Mouse (Mus musculus) left cerebral cortex, adult 2 months (tissue): Measurements from ENCODE around the gene Cdkal1. TPM values are rescaled to one million over a fixed set of nuclear protein-coding genes. Genes with fewer than 3 reads are reported as not detected.

Experiments
- DNase-seq, 2 experiments: peaks; one replicate each; pipeline ENCODE4 v3.0.0; 2021 to 2022; ENCODE audit warnings: low spot score in 2 of 2, mixed read lengths in 1 of 2; ENCODE audit errors: extremely low spot score in 1 of 2
- H3K27ac ChIP-seq: fragments of 200-600 bp; 2 replicates; pipeline ENCODE4 v1.8.1; 2022
- H3K4me3 ChIP-seq: fragments of 200-600 bp; 2 replicates; pipeline ENCODE4 v1.8.1; 2022
- CTCF ChIP-seq: fragments of 200-600 bp; IDR thresholded peaks from 2 replicates; pipeline ENCODE4 v1.8.1; 2022; ENCODE audit warnings: antibody characterized with exemption, mild to moderate bottlenecking, moderate library complexity
- intact Hi-C: fragments of 180-260 bp; cut with DNase I; formaldehyde crosslinking; loops from one replicate; pipeline ENCODE4 v1.15.1; 2025
- total RNA-seq, 2 experiments: library from RNA; stranded (reverse); gene quantifications; 2 replicates each; pipeline ENCODE4 v1.2.3; 2021

Gene Cdkal1
- total RNA-seq, 2 experiments from 2014 or later, result 23.2 to 23.8 TPM

DNA sequence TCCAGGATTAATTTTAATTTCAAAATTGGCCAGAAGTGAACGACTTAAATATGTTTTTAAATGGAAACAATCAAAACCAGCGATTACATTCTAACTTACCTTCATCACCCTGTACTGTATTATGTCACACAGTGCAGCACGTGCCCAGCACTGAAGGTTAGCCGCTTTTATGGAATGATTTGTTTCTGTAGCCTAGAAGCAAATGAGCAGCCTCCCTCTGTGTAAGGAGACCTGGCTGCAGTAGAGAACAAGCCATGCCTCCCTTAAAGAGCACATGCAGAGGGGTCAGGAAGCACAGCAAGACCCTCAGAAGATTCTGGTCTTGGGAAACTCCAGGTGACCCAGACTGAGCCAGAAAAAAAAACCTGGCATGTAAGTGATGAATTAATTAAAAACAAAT is 459.8 kb downstream of the Cdkal1 start:
- Histone ChIP-seq H3K27ac (no peak overlapping the region), H3K4me3 (no peak overlapping the region)
- TF ChIP-seq CTCF, result no peak
- no peak for DNase-seq
- intact Hi-C loops, result no loop called here

DNA sequence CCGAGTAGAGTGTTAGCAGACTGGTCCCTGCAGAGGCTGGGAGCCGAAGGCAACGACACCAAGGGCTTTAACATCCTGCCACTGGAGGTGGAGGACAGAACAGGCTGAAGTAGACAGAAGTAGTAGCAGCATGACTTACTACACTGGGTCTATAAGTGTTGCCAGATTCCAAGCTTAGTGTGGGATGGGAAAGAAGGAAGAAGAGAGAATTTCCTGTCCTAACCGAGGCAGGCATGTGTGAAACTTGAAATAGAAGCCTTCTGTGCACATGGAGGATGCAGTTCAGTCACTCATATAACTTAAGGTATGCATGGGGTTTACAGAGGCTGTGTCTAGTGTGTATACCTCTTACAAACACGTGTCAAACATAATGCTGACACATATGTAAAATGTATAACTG is 465.4 kb downstream of the Cdkal1 start:
- DNase-seq, result no peak
- H3K27ac ChIP-seq, result no peak overlapping the region
- no peak overlapping the region for H3K4me3 ChIP-seq
- intact Hi-C loops, result no loop called here
- no peak for TF ChIP-seq CTCF

DNA sequence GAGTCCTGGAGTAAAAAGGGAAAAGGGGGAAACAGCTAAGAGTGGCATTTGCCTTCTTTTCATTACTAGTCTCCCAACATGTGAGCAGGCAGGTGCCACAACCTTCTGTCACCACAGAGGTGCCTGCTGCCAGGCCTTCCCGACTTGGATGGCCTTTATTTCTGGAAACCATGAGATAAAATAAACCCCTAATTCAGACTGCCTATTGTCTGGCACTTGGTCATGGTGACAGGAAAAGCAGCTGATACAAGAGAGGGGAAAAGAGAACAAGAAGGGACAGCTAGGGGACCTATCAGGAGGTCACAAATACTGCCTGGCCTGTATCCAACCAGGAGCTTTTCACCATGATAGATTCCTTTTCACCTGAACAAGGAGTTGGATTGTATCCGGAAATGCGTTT is 466.6 kb downstream of the Cdkal1 start:
- TF ChIP-seq CTCF, result no peak
- DNase-seq, result no peak

DNA sequence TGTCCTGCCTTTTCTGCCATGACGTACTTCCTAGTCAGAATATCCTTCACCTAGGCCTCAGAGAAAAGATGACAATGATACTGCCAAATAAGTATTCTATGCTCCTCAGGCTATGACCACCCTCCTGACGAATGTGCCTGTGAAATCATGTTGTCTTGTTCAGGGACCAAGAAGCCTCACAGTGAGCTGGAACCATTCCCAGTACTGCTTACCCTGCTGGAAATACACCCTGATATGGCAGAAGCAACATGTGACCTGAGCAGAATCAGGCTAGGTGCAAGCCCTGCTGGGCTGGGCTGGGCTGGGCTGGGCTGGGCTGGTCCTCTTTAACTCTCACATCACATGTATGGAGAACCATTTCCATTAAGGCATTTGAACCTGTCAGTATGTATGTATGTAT is 477.9 kb downstream of the Cdkal1 start:
- Histone ChIP-seq H3K4me3 (no peak overlapping the region), H3K27ac (no peak overlapping the region)
- DNase-seq, result no peak
- intact Hi-C loops, result no loop called here
- TF ChIP-seq CTCF, result no peak

More for the DNA sequence above, 466.6 kb downstream of the Cdkal1 start:
- intact Hi-C loops, result no loop called here
- Histone ChIP-seq H3K27ac (no peak overlapping the region), H3K4me3 (no peak overlapping the region)

DNA sequence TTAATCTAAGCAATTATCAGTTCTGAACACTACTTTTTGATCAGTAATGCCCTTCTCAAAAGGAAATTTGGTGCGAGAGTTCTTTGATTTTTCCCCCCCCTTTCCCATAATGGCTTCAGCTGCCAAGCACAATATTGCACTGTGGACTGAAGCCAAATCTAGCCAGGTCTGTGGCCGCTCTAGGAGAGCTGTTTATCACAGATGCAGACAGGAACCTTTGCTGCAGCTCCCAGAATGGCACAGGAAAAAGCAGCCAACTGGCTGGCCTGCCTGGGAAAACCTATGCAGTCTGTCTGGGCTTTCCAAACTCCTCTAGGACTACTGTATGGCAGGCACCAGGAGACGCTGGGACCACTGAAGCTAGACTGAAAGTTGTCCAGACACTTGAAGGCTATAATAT is 483.6 kb downstream of the Cdkal1 start:
- H3K4me3 ChIP-seq, result no peak overlapping the region
- DNase-seq, result no peak
- intact Hi-C loops, result no loop called here
- no peak overlapping the region for H3K27ac ChIP-seq
- TF ChIP-seq CTCF, result no peak

DNA sequence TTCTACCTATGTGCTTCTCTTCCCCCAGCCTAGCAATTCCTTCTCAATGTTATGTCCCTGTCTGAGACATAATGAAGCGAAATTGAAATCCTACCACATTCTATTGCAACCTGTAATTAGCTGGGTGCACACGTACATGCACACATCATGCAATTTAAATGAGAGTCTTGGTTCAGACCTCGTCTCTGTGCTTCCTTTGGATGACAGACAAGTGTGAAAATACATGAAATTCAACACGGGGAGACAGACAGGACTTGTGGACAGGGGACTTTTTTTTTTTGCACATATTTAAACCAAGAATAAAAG is 484.1 kb downstream of the Cdkal1 start:
- no peak overlapping the region for H3K27ac ChIP-seq
- no peak for TF ChIP-seq CTCF
- no peak overlapping the region for H3K4me3 ChIP-seq
- DNase-seq, result no peak
- intact Hi-C loops, result no loop called here

DNA sequence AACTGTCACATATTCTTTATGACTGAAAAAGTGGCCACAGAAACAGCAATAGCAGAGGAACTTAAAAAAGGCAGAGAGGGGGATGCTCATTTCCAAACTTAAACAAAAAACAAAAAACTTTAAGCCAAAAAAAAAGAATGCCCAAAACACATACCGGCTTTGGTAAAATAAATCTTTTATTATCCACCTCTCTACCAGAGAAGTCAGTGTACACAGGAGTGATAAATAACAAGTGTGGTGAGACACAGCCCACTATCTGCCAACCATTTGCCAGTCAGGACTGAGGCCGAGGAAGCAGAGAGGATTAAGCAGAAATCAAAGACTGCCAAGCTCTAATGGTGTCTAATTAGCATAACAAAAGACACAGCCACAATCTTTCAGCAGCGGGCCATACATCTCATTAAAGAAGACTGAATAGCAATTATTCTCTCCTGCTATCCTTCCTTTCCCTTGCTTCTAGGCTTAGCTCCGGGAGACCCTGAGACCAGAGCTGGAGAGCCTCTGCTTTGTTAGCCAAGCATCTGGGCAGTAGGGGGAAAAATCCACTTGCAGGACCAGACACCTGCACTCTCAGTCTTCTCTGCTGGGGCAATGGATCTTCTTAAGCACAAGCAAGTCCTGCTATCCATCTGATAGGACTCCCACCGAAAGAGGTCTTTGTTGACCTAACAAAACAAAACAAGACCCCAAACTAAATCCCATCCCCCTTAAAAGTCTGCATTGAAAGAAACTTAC is 484.6 kb downstream of the Cdkal1 start:
- DNase-seq, result no peak
- intact Hi-C loops, result no loop called here
- TF ChIP-seq CTCF, result no peak
- Histone ChIP-seq H3K4me3 (no peak overlapping the region), H3K27ac (no peak overlapping the region)

DNA sequence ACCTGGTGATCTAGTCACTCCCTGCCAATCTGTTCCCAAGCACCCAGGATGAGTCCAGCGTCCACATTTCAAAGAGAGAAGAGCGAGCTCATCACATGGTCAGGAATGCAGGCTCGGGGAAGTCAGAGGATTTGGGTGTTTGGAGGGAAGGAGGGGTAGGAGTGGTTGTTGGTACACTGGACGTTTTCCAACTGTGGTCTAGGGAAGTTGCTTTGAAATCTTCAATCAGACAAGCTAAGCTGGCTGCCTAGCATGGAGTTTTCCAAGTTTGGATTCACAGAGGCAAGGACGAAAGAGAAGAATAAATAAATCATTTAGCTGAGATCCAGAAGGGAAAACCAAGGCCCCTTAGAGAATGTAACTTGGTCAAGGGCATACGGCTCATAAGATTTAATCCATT is 486.7 kb downstream of the Cdkal1 start:
- Histone ChIP-seq H3K4me3 (no peak overlapping the region), H3K27ac (no peak overlapping the region)
- intact Hi-C loops, result no loop called here
- no peak for TF ChIP-seq CTCF
- no peak for DNase-seq

DNA sequence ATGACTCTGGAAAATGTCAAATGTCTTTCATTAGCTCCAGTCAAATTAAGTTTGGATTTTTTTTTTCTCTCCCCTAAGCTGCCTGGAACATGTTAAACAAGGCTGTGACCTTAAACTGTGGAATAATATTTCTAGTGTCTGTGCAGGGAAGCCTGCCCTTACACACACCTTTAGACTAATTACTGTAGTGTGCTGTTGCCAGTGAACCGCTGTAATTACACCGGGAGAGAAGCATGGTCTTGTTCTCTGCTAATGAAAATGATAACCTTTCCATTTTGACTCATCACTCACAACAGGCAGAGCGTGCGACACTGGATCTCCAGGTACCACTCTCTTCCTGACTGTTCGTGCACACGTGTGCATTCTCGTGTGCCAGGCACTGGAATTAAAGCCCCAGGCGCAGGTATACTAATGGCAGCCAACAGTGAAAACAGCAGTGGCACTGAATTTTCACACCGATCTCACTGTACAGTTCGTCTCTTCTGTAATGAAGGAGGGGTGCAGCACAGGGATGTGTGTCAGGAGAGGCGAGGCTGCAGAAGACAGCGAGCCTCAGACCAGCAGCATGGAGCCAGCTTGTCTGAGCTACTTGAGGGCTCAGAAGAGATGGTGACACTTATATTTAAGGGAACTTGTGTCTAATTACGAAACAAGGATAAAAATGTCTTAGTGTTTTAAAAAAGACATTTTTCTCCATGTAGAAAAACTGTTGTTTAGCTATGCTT is 490.4 kb downstream of the Cdkal1 start:
- intact Hi-C loops, result no loop called here
- no peak overlapping the region for H3K4me3 ChIP-seq
- no peak for DNase-seq
- TF ChIP-seq CTCF, result no peak
- H3K27ac ChIP-seq, result no peak overlapping the region

DNA sequence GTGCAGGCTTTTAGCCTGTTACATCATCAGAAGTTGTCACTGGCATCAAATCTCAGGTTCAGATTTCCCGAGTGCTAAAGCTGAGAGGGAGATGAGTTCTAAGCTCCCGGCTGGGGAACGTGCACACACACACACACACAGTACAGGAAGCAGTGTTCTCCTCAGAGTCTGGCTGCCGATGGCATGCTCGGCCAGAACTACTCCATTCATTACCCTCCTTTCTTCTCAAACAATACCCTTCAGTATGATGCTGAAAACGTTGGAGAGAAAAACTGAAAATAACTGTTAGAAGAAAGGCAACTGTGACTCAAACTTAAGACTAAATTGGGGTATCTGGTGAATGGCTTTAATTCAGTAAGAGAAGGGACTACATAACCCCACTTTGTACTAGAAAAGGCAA is 491.5 kb downstream of the Cdkal1 start:
- DNase-seq, result no peak
- no peak for TF ChIP-seq CTCF

DNA sequence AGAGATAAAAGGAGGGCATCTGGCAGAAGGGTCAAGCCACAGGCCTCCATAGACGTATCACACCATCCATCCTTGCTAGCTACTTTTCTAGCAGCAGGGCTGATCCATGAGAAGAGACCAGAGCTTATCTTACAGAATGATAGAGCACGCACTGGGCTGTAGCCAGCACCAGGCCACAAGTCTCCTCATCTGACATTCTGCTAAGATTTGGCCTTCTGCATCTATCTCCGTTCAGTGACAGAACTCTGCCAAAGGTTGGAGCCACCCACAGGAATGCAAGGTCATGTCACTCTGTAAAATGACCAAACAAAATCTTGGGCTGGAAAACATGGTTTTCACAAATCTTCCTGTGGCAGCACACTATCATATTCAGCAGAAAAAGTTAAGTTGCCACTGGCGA is 493.6 kb downstream of the Cdkal1 start:
- intact Hi-C loops, result no loop called here
- no peak for DNase-seq
- no peak for TF ChIP-seq CTCF
- H3K27ac ChIP-seq, result no peak overlapping the region
- no peak overlapping the region for H3K4me3 ChIP-seq

More for the DNA sequence above, 491.5 kb downstream of the Cdkal1 start:
- no peak overlapping the region for H3K4me3 ChIP-seq
- H3K27ac ChIP-seq, result no peak overlapping the region
- intact Hi-C loops, result no loop called here

DNA sequence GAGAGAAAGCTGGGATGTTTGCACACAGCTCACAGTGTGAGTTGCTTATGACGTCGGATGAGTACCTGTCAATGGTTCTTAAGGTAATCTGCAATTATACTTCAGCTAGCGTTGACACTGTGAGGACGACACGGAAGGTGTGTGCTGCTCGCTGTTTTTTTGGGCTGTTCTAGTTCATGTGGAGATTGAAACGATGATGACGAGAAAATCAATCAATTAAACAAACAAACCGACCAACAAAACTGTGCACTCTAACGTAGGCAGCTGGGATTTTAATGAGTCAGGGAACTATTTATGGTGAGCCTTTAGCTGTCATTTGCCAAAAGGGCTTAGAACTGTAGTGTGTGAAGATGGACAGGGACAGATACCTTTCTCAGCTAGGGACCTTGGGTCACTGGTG is 494.6 kb downstream of the Cdkal1 start:
- DNase-seq, result no peak
- no peak overlapping the region for H3K4me3 ChIP-seq
- intact Hi-C loops, result no loop called here
- no peak overlapping the region for H3K27ac ChIP-seq
- TF ChIP-seq CTCF, result no peak

DNA sequence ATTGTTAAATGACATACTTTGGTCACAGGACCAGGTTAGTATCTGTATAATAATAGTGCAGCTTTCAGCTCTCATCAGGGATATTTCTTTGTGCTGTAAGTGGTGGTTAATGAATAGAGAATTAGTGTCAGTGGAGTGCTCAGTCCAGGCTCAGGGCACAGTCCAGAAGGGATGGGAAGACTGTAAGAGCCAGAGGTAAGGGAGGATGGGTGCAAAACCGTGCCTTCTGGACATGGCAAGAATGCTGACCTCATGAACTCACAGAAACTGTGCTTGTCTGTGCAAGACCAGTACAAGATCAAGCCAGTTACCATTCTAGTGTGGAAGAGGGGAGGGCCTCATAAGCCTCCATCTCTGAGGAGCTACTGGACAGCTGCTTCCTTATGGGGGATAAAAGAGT is 496.1 kb downstream of the Cdkal1 start:
- TF ChIP-seq CTCF, result no peak
- intact Hi-C loops, result no loop called here
- H3K27ac ChIP-seq, result no peak overlapping the region
- no peak for DNase-seq
- no peak overlapping the region for H3K4me3 ChIP-seq
